Mouse (Mus musculus) heart, postnatal 0 days (tissue): ENCODE measurements around the gene Unc5cl.

Experiments used
- CTCF ChIP-seq: IDR thresholded peaks from 2 replicates; pipeline ENCODE4 v1.5.1; 2016; ENCODE audit warnings: antibody characterized with exemption, control low read depth, low read depth
- EP300 ChIP-seq: IDR thresholded peaks from 2 replicates; pipeline ENCODE4 v1.6.1; 2016; ENCODE audit warnings: antibody characterized with exemption, low read depth

GRCm38 (mm10) chr17:48538328-48538727, 83.6 kb downstream of the Unc5cl start:
- peak; percentile 58 for TF ChIP-seq CTCF
- no peak for TF ChIP-seq EP300
